11 mouse cellular contexts compared by ENCODE assay signal in the genomic region with DNA sequence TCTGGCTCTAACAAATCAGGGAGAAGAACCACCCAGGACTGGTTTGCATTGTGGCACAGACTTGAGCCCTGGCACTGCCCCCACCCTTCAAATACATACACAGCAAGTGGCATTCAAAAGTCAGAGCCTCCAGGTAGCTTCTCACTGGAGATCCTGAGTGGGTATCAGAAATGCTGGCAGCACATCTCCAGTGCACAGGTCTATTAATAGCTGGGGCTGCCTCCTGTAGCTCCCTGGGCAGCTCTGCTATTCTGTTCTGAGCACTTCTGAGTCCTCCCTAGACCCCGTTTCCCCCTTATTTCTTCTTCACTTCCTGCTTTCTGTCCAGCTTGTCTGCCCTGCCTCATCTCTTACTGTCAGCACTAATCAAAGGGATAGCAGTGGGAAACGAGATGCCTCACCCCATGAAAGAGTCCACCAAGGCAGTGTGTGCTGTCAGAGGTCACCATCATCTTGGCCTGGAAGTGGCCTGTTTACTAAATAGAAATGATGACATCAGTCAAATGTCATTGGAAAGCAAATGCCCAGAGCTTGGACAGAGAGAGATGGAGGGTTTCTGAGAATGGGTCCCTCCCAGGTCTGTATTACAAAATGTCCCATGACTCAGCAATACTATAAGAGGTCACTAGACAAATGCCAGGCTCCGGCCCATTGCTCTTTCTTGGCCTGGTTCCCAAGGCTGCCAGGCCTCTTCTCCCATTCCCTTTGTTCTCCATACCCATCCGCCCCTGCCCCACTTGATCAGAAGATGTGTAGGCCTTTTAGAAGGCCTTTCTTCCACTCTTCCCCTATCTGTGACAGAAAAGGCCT. TPM values are rescaled to one million over a fixed set of nuclear protein-coding genes. Genes with fewer than 3 reads are reported as not detected.
DNase-seq lines count a peak whose midpoint lies in the region; ATAC-seq lines count a peak whose summit lies in the region.
"Had no signal": no experiment of that assay in that cellular context is flagged by ENCODE, and none has a peak within 500 bp of the region (broad histone marks: within the 10 kb centered on the region; RNA-seq: fewer than 3 reads in every experiment).

No protein-coding gene starts in this region.

- no peaks in the 10 kb centered on the region for H3K36me3 ChIP-seq in heart, embryonic 11.5 days (ENCODE audit: control insufficient read depth, insufficient read depth, low read length)

- H3K9ac ChIP-seq in heart, embryonic 11.5 days (ENCODE audit: low read depth, low read length), result no peak overlapping the region

- no peak for ATAC-seq in heart, embryonic 11.5 days (replicated peaks; ENCODE audit: insufficient number of reproducible peaks, low FRiP score, low TSS enrichment)
- ATAC-seq: hindbrain, embryonic 16.5 days had no signal

- WGBS in heart, embryonic 11.5 days (ENCODE audit: insufficient replicate concordance), result 32% methylated on average over 4 of the region's 4 CpGs

- peak; percentile 30 for DNase-seq in gastrocnemius, postnatal 25 days
- no peak for DNase-seq in gastrocnemius, postnatal 14 days
- DNase-seq in ovary, adult 18-20 months (ENCODE audit: low spot score), result peak; percentile 25
- DNase-seq in ovary, postnatal 14 days (ENCODE audit: low spot score), result no peak
- peak; percentile 76 for DNase-seq in skeletal muscle tissue, adult 2 months (ENCODE audit: low read depth, low spot score)
- no peak for DNase-seq in right cerebral cortex, postnatal 36 days (ENCODE audit: low spot score in 2 of 2)
- no peak for DNase-seq in layer of hippocampus, adult 9-10 months (ENCODE audit: low spot score)
- DNase-seq: cerebellum, adult 11-12 months; right cerebral cortex, postnatal 14 days had no signal

- peak overlapping the region; percentile 47 for H3K27ac ChIP-seq in heart, embryonic 11.5 days (ENCODE audit: low read depth, low read length)

- H3K4me3 ChIP-seq in heart, embryonic 11.5 days (ENCODE audit: low read depth, low read length), result no peak overlapping the region

- no peak overlapping the region for H3K4me2 ChIP-seq in heart, embryonic 11.5 days

- intact Hi-C loops in gastrocnemius, postnatal 14 days (cut with DNase I; ENCODE audit: low total_unique reads), result no loop called here

- H3K9me3 ChIP-seq in heart, embryonic 11.5 days (replicated peaks; ENCODE audit: control insufficient read depth, low read length), result no peaks in the 10 kb centered on the region

- peaks cover 22% of the 10 kb centered on the region for H3K4me1 ChIP-seq in heart, embryonic 11.5 days (ENCODE audit: control insufficient read depth, insufficient read depth, low read length)

- no peaks in the 10 kb centered on the region for H3K27me3 ChIP-seq in heart, embryonic 11.5 days (ENCODE audit: control insufficient read depth, insufficient read depth, low read length)

RNA-seq across cellular contexts. Expression of a gene that starts 46.4 kb away (rescaled TPM):
- 100 to 1,000 TPM; 119 to 142 TPM for total RNA-seq in gastrocnemius, postnatal 25 days (2021)
- 100 to 1,000 TPM; 105 to 109 TPM for total RNA-seq in gastrocnemius, postnatal 14 days (2021)
- 62.0 and 68.7 TPM in 2 replicates for polyA plus RNA-seq in heart, embryonic 11.5 days (2014; fragmentation: Nextera tagmentation; extraction: Ambion mirVana)

Comparison
In these comparisons a context has a peak if more than half of its experiments do, and no peak if none do; other contexts are left out.
1. DNase-seq: peak in gastrocnemius, postnatal 25 days (single experiment), ovary, adult 18-20 months (single experiment) and skeletal muscle tissue, adult 2 months (single experiment); none in gastrocnemius, postnatal 14 days (single experiment), ovary, postnatal 14 days (single experiment), right cerebral cortex, postnatal 36 days (0 of 2) and layer of hippocampus, adult 9-10 months (single experiment).